Mouse (Mus musculus) lung, postnatal 0 days (tissue): ENCODE results near the gene Treh. TPM values are rescaled to one million over a fixed set of nuclear protein-coding genes. Genes with fewer than 3 reads are reported as not detected.
"Not testable (repeated sequence)": the region's sequence is repeated elsewhere in the genome, so short reads cannot be mapped to it uniquely, and the experiment has no call there.

Experiments
- ATAC-seq: fragments of 200-750 bp; cut with Nextera tagmentation; 2 replicates; pipeline ENCODE4 v1.8.0; 2017; ENCODE audit warnings: moderate library complexity
- DNase-seq: peaks from one replicate; pipeline ENCODE4 v3.0.0-alpha.2; 2016; ENCODE audit warnings: low spot score
- H3K27ac ChIP-seq: fragments of 300-500 bp; sonication (generic); 2 replicates; pipeline ENCODE4 v1.5.1; 2014; ENCODE audit warnings: antibody characterized with exemption, mild to moderate bottlenecking, low read length, mixed read lengths
- H3K27me3 ChIP-seq: fragments of 300-500 bp; sonication (generic); replicated peaks from 2 replicates; pipeline ENCODE4 v1.6.1; 2014; ENCODE audit warnings: low read length, mixed read lengths; ENCODE audit not compliant: insufficient read depth
- H3K36me3 ChIP-seq: fragments of 300-500 bp; sonication (generic); 2 replicates; pipeline ENCODE4 v1.6.1; 2014; ENCODE audit warnings: low read length, mixed read lengths; ENCODE audit not compliant: insufficient read depth
- H3K4me1 ChIP-seq: fragments of 300-500 bp; sonication (generic); 2 replicates; pipeline ENCODE4 v1.6.1; 2014; ENCODE audit warnings: antibody characterized with exemption, low read depth, low read length, mixed read lengths; ENCODE audit not compliant: insufficient read depth
- H3K4me2 ChIP-seq: fragments of 300-500 bp; sonication (generic); replicated peaks from 2 replicates; pipeline ENCODE4 v1.6.1; 2014; ENCODE audit warnings: low read depth, mild to moderate bottlenecking, low read length, moderate library complexity, mixed read lengths
- H3K4me3 ChIP-seq: fragments of 300-500 bp; sonication (generic); 2 replicates; pipeline ENCODE4 v1.5.1; 2014; ENCODE audit warnings: low read depth, low read length
- H3K9ac ChIP-seq: fragments of 300-500 bp; sonication (generic); replicated peaks from 2 replicates; pipeline ENCODE4 v1.6.1; 2014; ENCODE audit warnings: low read depth, mild to moderate bottlenecking
- H3K9me3 ChIP-seq: fragments of 300-500 bp; sonication (generic); 2 replicates; pipeline ENCODE4 v1.6.1; 2016; ENCODE audit warnings: low read length, mixed read lengths
- CTCF ChIP-seq: IDR thresholded peaks from 2 replicates; pipeline ENCODE4 v1.5.1; 2016; ENCODE audit warnings: antibody characterized with exemption, mild to moderate bottlenecking
- EP300 ChIP-seq: IDR thresholded peaks from 2 replicates; pipeline ENCODE4 v1.6.1; 2016; ENCODE audit warnings: antibody characterized with exemption, mild to moderate bottlenecking, control low read depth
- WGBS: fragments of 180-500 bp; shearing (Covaris S2); extraction: QIAGEN DNeasy Blood & Tissue Kit; methylation state at CpG from one replicate; pipeline ENCODE4 v1.1.7; 2014; 5-methylcytosine and 5-hydroxymethylcytosine counted together
- polyA plus RNA-seq: library from polyadenylated mRNA; unstranded; fragments of >200 nt; fragmentation: Nextera tagmentation; extraction: Ambion mirVana; gene quantifications from 2 replicates; pipeline ENCODE4 v1.2.1, GENCODE M21; 2015

Treh gene
- not detected in 2 replicates for polyA plus RNA-seq

DNA sequence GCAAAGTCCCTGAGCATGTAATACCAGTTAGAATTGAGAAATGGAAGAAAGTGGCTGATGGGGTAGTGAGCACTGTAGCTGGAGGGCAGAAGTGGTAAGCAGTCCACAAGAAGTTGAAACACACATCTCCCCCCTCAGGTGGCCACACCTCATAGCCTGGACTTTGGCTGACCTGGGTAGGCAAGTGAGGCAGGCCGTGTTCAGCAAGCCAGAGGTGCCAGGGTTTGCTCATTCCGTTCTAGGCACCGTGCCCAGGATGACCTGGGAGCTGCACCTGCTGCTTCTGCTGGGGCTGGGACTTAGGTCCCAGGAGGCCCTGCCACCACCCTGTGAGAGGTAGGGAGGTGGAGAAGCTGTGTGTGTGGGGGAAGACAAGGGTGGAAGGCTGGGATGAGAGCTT is at the start of gene Treh:
Gene Treh, plus strand, starts transcription at position 229 of the 400 bp plus-strand sequence.
- Histone ChIP-seq H3K9me3 (no peaks in the 10 kb centered on the region), H3K27ac (no peak within 1 kb of the TSS), H3K36me3 (no peaks in the 10 kb centered on the region), H3K27me3 (no peaks in the 10 kb centered on the region), H3K4me2 (no peak within 1 kb of the TSS), H3K9ac (no peak within 1 kb of the TSS), H3K4me1 (no peaks in the 10 kb centered on the region), H3K4me3 (no peak within 1 kb of the TSS)
- DNase-seq (no peak), ATAC-seq (no peak)
- WGBS = 71% methylated on average over 3 of the region's 3 CpGs
- no peak for TF ChIP-seq CTCF
- TF ChIP-seq EP300 = no peak

DNA sequence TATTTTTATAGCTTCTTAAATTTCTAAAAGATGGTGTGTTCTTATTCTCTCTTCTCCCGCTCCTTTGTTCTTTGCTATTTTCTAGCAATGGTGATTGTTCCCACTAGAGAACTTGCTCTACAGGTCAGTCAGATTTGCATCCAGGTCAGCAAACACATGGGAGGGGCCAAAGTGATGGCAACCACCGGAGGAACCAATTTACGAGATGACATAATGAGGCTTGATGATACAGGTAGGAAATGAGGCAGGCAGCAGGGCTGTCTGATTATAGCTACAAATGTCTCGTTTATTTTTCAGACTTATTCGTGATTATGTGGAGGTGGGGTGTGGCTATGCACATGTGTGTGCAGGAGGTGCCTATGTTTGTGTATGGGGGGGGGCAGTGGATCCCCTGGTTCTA is 48.6 kb upstream of the Treh start:
- Histone ChIP-seq H3K9ac (no peak overlapping the region), H3K27ac (no peak overlapping the region), H3K4me1 (no peaks in the 10 kb centered on the region), H3K27me3 (no peaks in the 10 kb centered on the region), H3K4me3 (no peak overlapping the region), H3K9me3 (no peaks in the 10 kb centered on the region), H3K4me2 (no peak overlapping the region), H3K36me3 (peaks cover 18% of the 10 kb centered on the region; the same call in 1 of the 2 replicates)
- 61% methylated on average over 5 of the region's 5 CpGs for WGBS
- TF ChIP-seq CTCF = no peak
- no peak for TF ChIP-seq EP300
- no peak for ATAC-seq
- DNase-seq = no peak

DNA sequence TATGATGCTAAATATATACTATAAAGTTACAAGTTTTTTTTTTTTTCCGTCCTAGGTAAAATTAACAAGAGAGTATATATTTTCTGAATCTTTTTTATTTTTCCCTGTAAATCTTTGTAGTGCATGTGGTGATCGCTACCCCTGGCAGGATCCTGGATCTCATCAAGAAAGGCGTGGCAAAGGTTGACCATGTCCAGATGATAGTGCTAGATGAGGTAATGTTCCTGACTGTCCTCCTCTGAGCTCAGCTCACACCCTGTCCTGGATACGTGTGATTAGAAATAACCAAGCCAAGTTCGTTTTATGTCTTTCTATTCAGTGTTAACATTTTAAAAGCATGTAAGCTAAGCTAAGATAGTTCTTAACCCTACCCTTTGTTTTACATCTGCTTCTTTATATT is 46.8 kb upstream of the Treh start:
- Histone ChIP-seq H3K9ac (no peak overlapping the region), H3K27ac (no peak overlapping the region), H3K9me3 (no peaks in the 10 kb centered on the region), H3K4me3 (no peak overlapping the region), H3K36me3 (peaks cover 31% of the 10 kb centered on the region; the same call in 1 of the 2 replicates), H3K27me3 (no peaks in the 10 kb centered on the region), H3K4me2 (no peak overlapping the region), H3K4me1 (no peaks in the 10 kb centered on the region)
- no peak for TF ChIP-seq CTCF
- no peak for TF ChIP-seq EP300
- DNase-seq (no peak), ATAC-seq (no peak)
- WGBS = 88% methylated on average over 5 of the region's 5 CpGs

DNA sequence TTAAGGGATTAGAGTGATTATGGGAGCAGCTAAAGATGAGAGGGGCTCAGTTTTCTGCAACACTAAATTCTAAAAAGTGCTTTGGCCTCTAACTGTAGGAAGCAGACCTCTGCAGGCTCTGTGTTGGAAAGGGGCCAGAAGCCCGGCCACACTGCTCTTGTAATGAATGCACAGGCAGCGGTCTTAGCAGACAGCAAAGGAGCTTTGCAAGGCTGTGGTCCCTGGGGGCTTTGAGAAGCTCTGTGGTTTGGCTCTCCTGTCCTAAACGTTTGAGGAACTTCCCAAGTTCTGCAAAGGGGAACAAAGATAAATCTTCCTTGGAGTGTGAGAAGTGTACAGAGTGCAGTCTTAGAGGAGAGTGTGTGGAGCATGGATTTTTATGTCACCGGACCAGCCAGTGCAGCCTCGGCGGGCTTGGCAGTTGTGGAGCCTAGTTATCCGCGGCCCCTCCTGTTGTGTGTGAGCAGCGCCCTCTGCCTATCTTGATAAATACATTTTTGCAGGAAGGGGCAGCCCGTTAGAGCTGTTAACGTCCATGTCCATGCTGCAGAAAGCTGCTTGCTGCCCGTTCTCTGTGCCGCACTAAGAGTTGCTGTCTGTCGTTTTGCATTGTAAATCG is 35.4 kb upstream of the Treh start:
- Histone ChIP-seq H3K36me3 (peaks cover 37% of the 10 kb centered on the region), H3K9ac (no peak overlapping the region), H3K4me3 (no peak overlapping the region), H3K27me3 (no peaks in the 10 kb centered on the region), H3K9me3 (no peaks in the 10 kb centered on the region), H3K4me1 (no peaks in the 10 kb centered on the region), H3K4me2 (no peak overlapping the region), H3K27ac (no peak overlapping the region)
- DNase-seq (no peak), ATAC-seq (no peak)
- WGBS = 74% methylated on average over 15 of the region's 15 CpGs
- peak; percentile 23 for TF ChIP-seq CTCF
- no peak for TF ChIP-seq EP300

DNA sequence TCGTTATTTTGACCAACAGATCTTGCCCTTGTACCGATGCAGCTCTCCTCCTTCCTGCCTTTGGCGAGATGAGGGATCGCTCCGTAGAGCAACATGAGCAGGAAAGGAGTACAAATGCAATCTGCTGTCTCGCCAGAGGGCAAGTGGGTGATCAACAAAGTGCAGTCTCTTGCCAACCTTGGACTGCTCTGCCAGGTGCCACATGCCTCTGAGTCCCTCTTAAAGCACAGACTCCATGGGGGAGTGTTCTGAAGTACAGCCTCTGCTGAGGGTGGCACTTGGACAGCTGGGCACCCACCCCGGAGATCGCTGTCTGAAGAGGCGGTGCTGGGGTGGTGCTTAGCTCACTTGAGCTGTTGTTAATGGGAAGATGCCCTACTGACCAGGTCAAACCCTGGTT is 34.3 kb upstream of the Treh start:
- not testable (repeated sequence) for DNase-seq, H3K27me3 ChIP-seq, H3K27ac ChIP-seq, H3K9ac ChIP-seq, H3K4me2 ChIP-seq, ATAC-seq, H3K9me3 ChIP-seq, H3K4me1 ChIP-seq, H3K4me3 ChIP-seq
- peaks cover 28% of the 10 kb centered on the region for H3K36me3 ChIP-seq
- 85% methylated on average over 9 of the region's 9 CpGs for WGBS

DNA sequence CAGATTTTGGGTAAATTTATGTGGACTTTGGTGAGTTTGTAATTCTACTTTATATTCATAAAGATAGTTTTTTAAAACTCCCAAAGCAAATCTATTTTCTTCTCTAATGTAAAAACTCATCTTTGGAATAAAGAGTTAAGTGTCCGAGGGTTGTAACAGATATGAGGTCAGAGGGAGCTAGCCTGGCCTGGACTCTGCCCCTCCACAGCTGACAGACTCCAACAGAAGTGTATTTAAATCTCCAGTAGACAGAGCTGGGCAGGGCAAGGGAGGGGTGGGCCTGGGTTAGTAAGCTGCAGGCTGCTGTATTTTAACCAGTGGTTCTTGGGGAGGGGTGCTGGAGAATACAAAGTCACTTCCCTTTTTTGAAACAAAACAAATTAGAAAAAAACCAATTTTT is 33.0 kb upstream of the Treh start:
- not testable (repeated sequence) for DNase-seq, H3K27me3 ChIP-seq, H3K27ac ChIP-seq, H3K9me3 ChIP-seq, H3K9ac ChIP-seq, H3K4me3 ChIP-seq, H3K4me2 ChIP-seq, H3K4me1 ChIP-seq, ATAC-seq
- peaks cover 16% of the 10 kb centered on the region; the same call in 1 of the 2 replicates for H3K36me3 ChIP-seq
- 73% methylated on average over 1 of the region's 1 CpGs for WGBS
